9 mouse cellular contexts compared by ENCODE assay signal in the genomic region with DNA sequence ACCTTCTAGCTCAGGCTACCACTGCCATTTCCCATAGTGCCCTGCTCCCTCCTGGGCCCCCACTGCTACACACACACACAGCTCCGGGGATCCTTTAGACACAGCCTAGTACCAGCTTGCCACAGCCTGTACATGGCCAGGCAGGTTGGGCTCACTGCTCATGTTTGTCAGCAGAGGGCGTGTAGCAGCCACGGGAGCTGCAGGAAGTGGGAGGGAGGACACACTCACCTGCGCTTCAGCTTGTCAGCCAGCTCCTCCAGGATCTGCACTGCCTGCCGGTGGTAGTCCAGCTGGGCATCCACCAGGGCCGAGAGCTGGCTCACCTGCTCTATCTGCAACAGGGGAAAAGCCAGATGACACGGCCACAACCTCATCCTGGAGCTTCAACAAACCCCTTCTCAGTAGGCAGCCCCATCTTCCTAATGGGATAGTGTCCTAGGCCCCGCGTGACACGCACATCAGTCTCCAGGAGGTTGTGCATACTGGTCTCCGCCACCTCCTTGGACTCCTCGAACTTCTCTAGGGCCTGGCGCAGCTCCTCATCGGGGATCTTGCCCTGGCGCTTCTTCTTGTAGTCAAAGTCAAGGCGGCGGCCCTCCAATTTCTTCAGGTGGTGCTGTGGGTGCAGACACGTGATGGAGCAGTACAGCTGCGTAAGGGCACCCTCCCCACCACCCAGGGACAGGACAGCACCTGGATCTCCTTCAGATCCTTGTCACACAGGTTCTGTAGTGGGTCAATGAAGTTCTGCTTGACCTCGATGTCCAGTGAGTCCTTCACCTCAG. TPM values are rescaled to one million over a fixed set of nuclear protein-coding genes. Genes with fewer than 3 reads are reported as not detected.
DNase-seq lines count a peak whose midpoint lies in the region; ATAC-seq and TF ChIP-seq lines count a peak whose summit lies in the region.
"Had no signal": no experiment of that assay in that cellular context is flagged by ENCODE, and none has a peak within 500 bp of the region (broad histone marks: within the 10 kb centered on the region; RNA-seq: fewer than 3 reads in every experiment).

No protein-coding gene starts in this region.

- peak; percentile 68 for ATAC-seq in Patski
- peak; percentile 48 for ATAC-seq in intestine, embryonic 15.5 days
- 0 out of 2 replicates have a peak, but pooled peaks have one; percentile 16 for ATAC-seq in liver, embryonic 14.5 days (ENCODE audit: insufficient read depth)

- TF ChIP-seq EP300 in liver, embryonic 14.5 days (IDR thresholded peaks at IDR 0.05; ENCODE audit: low read depth): no peak

- H3K4me2 ChIP-seq in intestine, embryonic 15.5 days (replicated peaks): no peak overlapping the region
- H3K4me2 ChIP-seq in liver, embryonic 14.5 days (ENCODE audit: low read depth): no peak overlapping the region
- H3K4me2 ChIP-seq: lung, embryonic 15.5 days had no signal

- CTCF ChIA-PET in Patski (lab: Charles Lee): interaction anchor here (1.1 to 8.8 kb wide), 9 partner anchors 9 to 52 kb away, joined by 3 to 72 read pairs (median 5); a partner anchor contains a TSS

- TF ChIP-seq CTCF in layer of hippocampus, adult 2 months (conservative IDR thresholded peaks at IDR 0.05): peak; percentile 76
- TF ChIP-seq CTCF in Patski (IDR thresholded peaks at IDR 0.05): no peak
- peak; percentile 61 for TF ChIP-seq CTCF in cortical plate, adult 2 months (IDR thresholded peaks at IDR 0.05; ENCODE audit: extremely low read depth, insufficient read depth, low read length)
- peak; percentile 73 for TF ChIP-seq CTCF in liver, embryonic 14.5 days (IDR thresholded peaks at IDR 0.05; ENCODE audit: low read depth)

- TF ChIP-seq POLR2A in cortical plate, adult 2 months (IDR thresholded peaks at IDR 0.05; ENCODE audit: extremely low read depth, insufficient read depth, low read length): peak; percentile 34; the same call in 1 of the 2 replicates

- 67% methylated on average over 20 of the region's 20 CpGs for WGBS in intestine, embryonic 15.5 days
- WGBS in liver, embryonic 14.5 days (ENCODE audit: insufficient replicate concordance): 72% methylated on average over 20 of the region's 20 CpGs

- H3K9me3 ChIP-seq in intestine, embryonic 15.5 days: no peaks in the 10 kb centered on the region
- H3K9me3 ChIP-seq in liver, embryonic 14.5 days (ENCODE audit: control insufficient read depth, low read length): no peaks in the 10 kb centered on the region
- H3K9me3 ChIP-seq: lung, embryonic 15.5 days had no signal

- POLR2A ChIA-PET in Patski (lab: Charles Lee): interaction anchor here (0.9 to 3.0 kb wide), 5 partner anchors 10 to 66 kb away, joined by 3 to 17 read pairs (median 7); a partner anchor contains a TSS

- no peaks in the 10 kb centered on the region for H3K27me3 ChIP-seq in Patski
- no peaks in the 10 kb centered on the region for H3K27me3 ChIP-seq in intestine, embryonic 15.5 days (replicated peaks)
- no peaks in the 10 kb centered on the region for H3K27me3 ChIP-seq in liver, embryonic 14.5 days (ENCODE audit: control insufficient read depth, insufficient read depth, low read length)
- H3K27me3 ChIP-seq: lung, embryonic 15.5 days had no signal

- in situ Hi-C loops in Patski (cut with MboI; ENCODE audit: low pct_unique_long_range_greater_than_20kb): loop anchor here (10.0 to 25.0 kb wide), 2 partner anchors 54 to 306 kb away; a partner anchor contains a TSS

- peak overlapping the region; percentile 94 for H3K27ac ChIP-seq in layer of hippocampus, adult 2 months
- no peak overlapping the region for H3K27ac ChIP-seq in cortical plate, adult 2 months (ENCODE audit: insufficient read depth, low read length)
- H3K27ac ChIP-seq in intestine, embryonic 15.5 days: no peak overlapping the region
- no peak overlapping the region for H3K27ac ChIP-seq in liver, embryonic 14.5 days
- H3K27ac ChIP-seq: lung, embryonic 15.5 days had no signal

- H3K9ac ChIP-seq in intestine, embryonic 15.5 days: no peak overlapping the region
- H3K9ac ChIP-seq in liver, embryonic 14.5 days (replicated peaks): no peak overlapping the region
- H3K9ac ChIP-seq: lung, embryonic 15.5 days had no signal

- DNase-seq in layer of hippocampus, adult 2 months (ENCODE audit: low spot score in 2 of 2): peak in 1 of 2 experiments; percentile 66
- no peak for DNase-seq in layer of hippocampus, postnatal 25 days (ENCODE audit: extremely low spot score in 1 of 2, low spot score in 1 of 2)
- no peak for DNase-seq in Patski (ENCODE audit: low read depth, low spot score)
- no peak for DNase-seq in liver, embryonic 14.5 days (ENCODE audit: low read depth in 3 of 3, low spot score in 3 of 3)
- DNase-seq in right cerebral cortex, postnatal 14 days: peak; percentile 64
- DNase-seq in retina, embryonic 14.5 days (ENCODE audit: low spot score): no peak

- peaks cover 47% of the 10 kb centered on the region for H3K36me3 ChIP-seq in intestine, embryonic 15.5 days
- H3K36me3 ChIP-seq in liver, embryonic 14.5 days (replicated peaks; ENCODE audit: control insufficient read depth, insufficient read depth, low read depth): peaks cover 17% of the 10 kb centered on the region

- H3K4me3 ChIP-seq in layer of hippocampus, adult 2 months: no peak overlapping the region
- no peak overlapping the region for H3K4me3 ChIP-seq in cortical plate, adult 2 months (ENCODE audit: insufficient read depth, low read length)
- H3K4me3 ChIP-seq in intestine, embryonic 15.5 days (replicated peaks): no peak overlapping the region
- H3K4me3 ChIP-seq in liver, embryonic 14.5 days (ENCODE audit: insufficient read depth in 1 of 2, low read depth in 2 of 2, low read length in 2 of 2): no peak overlapping the region
- H3K4me3 ChIP-seq: lung, embryonic 15.5 days had no signal

- peaks cover 12% of the 10 kb centered on the region for H3K4me1 ChIP-seq in cortical plate, adult 2 months (ENCODE audit: control insufficient read depth, insufficient read depth, low read length)
- peaks cover 11% of the 10 kb centered on the region for H3K4me1 ChIP-seq in intestine, embryonic 15.5 days (replicated peaks)
- H3K4me1 ChIP-seq in liver, embryonic 14.5 days (replicated peaks; ENCODE audit: control insufficient read depth in 2 of 2, insufficient read depth in 2 of 2, low read length in 1 of 2): peaks cover 0 to 4% of the 10 kb centered on the region in 2 experiments; a peak in 1 of 4 replicates
- H3K4me1 ChIP-seq: lung, embryonic 15.5 days had no signal

RNA-seq across cellular contexts. Expression of a gene that starts 13.0 kb away (rescaled TPM):
- 100 to 1,000 TPM; 101 to 103 TPM for total RNA-seq in layer of hippocampus, adult 2 months (2021)
- 100 to 1,000 TPM; 110 to 116 TPM for total RNA-seq in layer of hippocampus, postnatal 25 days (2021)
- 174 TPM for polyA plus RNA-seq in Patski (2021)
- 142 and 154 TPM in 2 replicates for polyA plus RNA-seq in cortical plate, adult 2 months (2012; rRNA removed)
- polyA plus RNA-seq in intestine, embryonic 15.5 days (2015; fragmentation: Nextera tagmentation; extraction: Ambion mirVana): 86.3 and 95.3 TPM in 2 replicates
- 15.7 TPM in 2 replicates for polyA plus RNA-seq in liver, embryonic 14.5 days (2012; rRNA removed)
- polyA plus RNA-seq in liver, embryonic 14.5 days (2014; fragmentation: Nextera tagmentation; extraction: Ambion mirVana): 12.9 and 14.8 TPM in 2 replicates

RNA-seq across cellular contexts. Expression of a gene that starts 13.2 kb away (rescaled TPM):
- total RNA-seq in layer of hippocampus, adult 2 months (2021): 1 to 10 TPM; 2.2 to 2.8 TPM
- total RNA-seq in layer of hippocampus, postnatal 25 days (2021): 1 to 10 TPM; 2.7 to 3.2 TPM
- polyA plus RNA-seq in Patski (2021): 14.2 TPM
- polyA plus RNA-seq in cortical plate, adult 2 months (2012; rRNA removed): 6.0 TPM in 2 replicates
- polyA plus RNA-seq in intestine, embryonic 15.5 days (2015; fragmentation: Nextera tagmentation; extraction: Ambion mirVana): 40.3 and 45.8 TPM in 2 replicates
- 1.9 and 2.0 TPM in 2 replicates for polyA plus RNA-seq in liver, embryonic 14.5 days (2012; rRNA removed)
- polyA plus RNA-seq in liver, embryonic 14.5 days (2014; fragmentation: Nextera tagmentation; extraction: Ambion mirVana): 1.8 and 2.8 TPM in 2 replicates

RNA-seq across cellular contexts. Expression of a gene that starts 17.9 kb away (rescaled TPM):
- total RNA-seq in layer of hippocampus, adult 2 months (2021): 10 to 100 TPM; 63.0 to 69.7 TPM
- total RNA-seq in layer of hippocampus, postnatal 25 days (2021): 10 to 100 TPM; 63.1 to 64.0 TPM
- polyA plus RNA-seq in Patski (2021): 85.2 TPM
- 56.5 and 59.4 TPM in 2 replicates for polyA plus RNA-seq in cortical plate, adult 2 months (2012; rRNA removed)
- 124 TPM in 2 replicates for polyA plus RNA-seq in intestine, embryonic 15.5 days (2015; fragmentation: Nextera tagmentation; extraction: Ambion mirVana)
- polyA plus RNA-seq in liver, embryonic 14.5 days (2012; rRNA removed): 28.8 and 30.0 TPM in 2 replicates
- polyA plus RNA-seq in liver, embryonic 14.5 days (2014; fragmentation: Nextera tagmentation; extraction: Ambion mirVana): 32.5 and 32.9 TPM in 2 replicates

RNA-seq across cellular contexts. Expression of a gene that starts 21.7 kb away (rescaled TPM):
- total RNA-seq in layer of hippocampus, adult 2 months (2021): 1 to 10 TPM; 2.7 to 3.3 TPM
- total RNA-seq in layer of hippocampus, postnatal 25 days (2021): 1 to 10 TPM; 3.9 to 4.9 TPM
- polyA plus RNA-seq in Patski (2021): 18.0 TPM
- 2.6 and 2.8 TPM in 2 replicates for polyA plus RNA-seq in cortical plate, adult 2 months (2012; rRNA removed)
- polyA plus RNA-seq in intestine, embryonic 15.5 days (2015; fragmentation: Nextera tagmentation; extraction: Ambion mirVana): 21.4 and 22.4 TPM in 2 replicates
- 10.8 and 14.6 TPM in 2 replicates for polyA plus RNA-seq in liver, embryonic 14.5 days (2012; rRNA removed)
- 10.2 and 13.0 TPM in 2 replicates for polyA plus RNA-seq in liver, embryonic 14.5 days (2014; fragmentation: Nextera tagmentation; extraction: Ambion mirVana)

RNA-seq across cellular contexts. Expression of a gene that starts 32.2 kb away (rescaled TPM):
- 10 to 100 TPM; 67.2 to 69.0 TPM for total RNA-seq in layer of hippocampus, adult 2 months (2021)
- 10 to 100 TPM; 72.4 to 82.6 TPM for total RNA-seq in layer of hippocampus, postnatal 25 days (2021)
- 26.2 TPM for polyA plus RNA-seq in Patski (2021)
- 76.7 and 91.0 TPM in 2 replicates for polyA plus RNA-seq in cortical plate, adult 2 months (2012; rRNA removed)
- 8.9 and 11.5 TPM in 2 replicates for polyA plus RNA-seq in intestine, embryonic 15.5 days (2015; fragmentation: Nextera tagmentation; extraction: Ambion mirVana)
- polyA plus RNA-seq in liver, embryonic 14.5 days (2012; rRNA removed): 0.27 and 0.30 TPM in 2 replicates
- polyA plus RNA-seq in liver, embryonic 14.5 days (2014; fragmentation: Nextera tagmentation; extraction: Ambion mirVana): 0.19 and 0.33 TPM in 2 replicates

Comparison
In these comparisons a context has a peak if more than half of its experiments do, and no peak if none do; other contexts are left out.
1. ATAC-seq: peak in every context shown above with its lines; median percentile 68 in Patski; 48 in intestine, embryonic 15.5 days; 16 in liver, embryonic 14.5 days.